Mouse (Mus musculus): ENCODE measurements around the gene Spa17. TPM values are rescaled to one million over a fixed set of nuclear protein-coding genes. Genes with fewer than 3 reads are reported as not detected.

Gene Spa17
- polyA plus RNA-seq, 1 experiment from 2014 or later = 16.7 TPM

- H3K27me3 ChIP-seq (ENCODE audit: control insufficient read depth, insufficient read depth, low read length) = no peaks in the 10 kb centered on the region
- H3K4me1 ChIP-seq (replicated peaks; ENCODE audit: control insufficient read depth, insufficient read depth, low read length) = no peaks in the 10 kb centered on the region
- H3K4me2 ChIP-seq (ENCODE audit: low read depth, low read length, severe bottlenecking) = no peak overlapping the region
- H3K27ac ChIP-seq (ENCODE audit: low read depth, low read length) = no peak overlapping the region
- no peaks in the 10 kb centered on the region for H3K9me3 ChIP-seq (ENCODE audit: control insufficient read depth, low read length)
- no peak overlapping the region for H3K9ac ChIP-seq (ENCODE audit: low read length)
- 89% methylated on average over 3 of the region's 3 CpGs for WGBS
- DNase-seq (ENCODE audit: low spot score) = no peak
- no peak for ATAC-seq (replicated peaks; ENCODE audit: low FRiP score)
- H3K4me3 ChIP-seq (ENCODE audit: low read depth, low read length) = no peak overlapping the region
- H3K36me3 ChIP-seq (ENCODE audit: control insufficient read depth, insufficient read depth, low read length) = peaks cover 10% of the 10 kb centered on the region; the same call in 1 of the 2 replicates
Measured at GRCm38 (mm10) chr9:37646246-37646645, 32.7 kb upstream of the Spa17 start.

DNA sequence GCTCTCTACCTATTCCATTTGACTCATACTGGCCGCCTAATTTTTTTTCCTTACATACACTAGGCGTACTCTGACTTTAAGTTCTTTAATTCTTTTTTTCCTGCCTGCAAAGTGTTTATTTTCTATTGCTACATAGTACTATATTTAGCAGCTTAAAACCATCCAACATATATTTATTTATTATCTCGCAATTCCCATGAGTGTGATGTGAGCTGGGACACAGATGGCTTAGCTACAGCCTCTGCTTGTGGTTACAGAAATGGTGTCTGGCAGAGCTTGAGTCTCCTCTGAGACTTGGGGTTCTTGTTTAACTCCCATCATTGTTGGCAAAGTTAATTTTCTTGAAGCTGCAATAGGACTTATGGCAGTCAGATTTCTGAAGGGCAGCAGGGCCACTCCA lies 25.2 kb upstream of the Spa17 start:
- 81% methylated on average over 3 of the region's 3 CpGs for WGBS
- no peak overlapping the region for H3K27ac ChIP-seq (ENCODE audit: low read depth, low read length)

GRCm38 (mm10) chr9:37636800-37637542 lies 23.4 kb upstream of the Spa17 start:
- WGBS = 79% methylated on average over 6 of the region's 6 CpGs
- ATAC-seq (replicated peaks; ENCODE audit: low FRiP score) = no peak

More for the DNA sequence above, 25.2 kb upstream of the Spa17 start:
- H3K27me3 ChIP-seq (ENCODE audit: control insufficient read depth, insufficient read depth, low read length) = no peaks in the 10 kb centered on the region
- ATAC-seq (replicated peaks; ENCODE audit: low FRiP score) = no peak
- no peaks in the 10 kb centered on the region for H3K4me1 ChIP-seq (replicated peaks; ENCODE audit: control insufficient read depth, insufficient read depth, low read length)
- no peak for DNase-seq (ENCODE audit: low spot score)
- H3K4me3 ChIP-seq (ENCODE audit: low read depth, low read length) = no peak overlapping the region
- H3K9ac ChIP-seq (ENCODE audit: low read length) = no peak overlapping the region
- no peak overlapping the region for H3K4me2 ChIP-seq (ENCODE audit: low read depth, low read length, severe bottlenecking)
- H3K9me3 ChIP-seq (ENCODE audit: control insufficient read depth, low read length) = no peaks in the 10 kb centered on the region
- H3K36me3 ChIP-seq (ENCODE audit: control insufficient read depth, insufficient read depth, low read length) = no peaks in the 10 kb centered on the region

DNA sequence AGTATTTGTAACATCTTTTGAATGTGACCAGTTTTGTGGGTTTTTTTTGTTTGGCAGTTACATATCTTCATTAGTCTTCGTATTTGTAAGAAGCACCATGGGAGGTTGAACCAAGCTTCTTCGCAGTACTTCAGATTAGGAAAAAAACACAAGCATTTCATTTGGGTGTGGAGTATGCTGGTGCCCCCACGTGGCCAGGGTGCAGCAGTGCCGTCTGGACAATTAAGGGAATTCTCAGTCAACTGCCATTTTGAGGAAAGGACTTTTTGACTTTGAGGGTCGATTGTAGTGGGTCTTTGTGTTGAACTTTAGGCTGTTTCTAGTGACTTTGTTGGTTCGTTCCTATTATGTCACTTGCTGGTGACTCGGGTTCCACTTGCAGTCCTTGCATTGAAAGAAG lies 22.8 kb upstream of the Spa17 start:
- H3K4me2 ChIP-seq (ENCODE audit: low read depth, low read length, severe bottlenecking) = no peak overlapping the region
- DNase-seq (ENCODE audit: low spot score) (peak; percentile 74), ATAC-seq (replicated peaks; ENCODE audit: low FRiP score) (no peak)
- H3K4me1 ChIP-seq (replicated peaks; ENCODE audit: control insufficient read depth, insufficient read depth, low read length) = no peaks in the 10 kb centered on the region
- H3K4me3 ChIP-seq (ENCODE audit: low read depth, low read length) = no peak overlapping the region
- 17% methylated on average over 7 of the region's 7 CpGs for WGBS
- no peaks in the 10 kb centered on the region for H3K27me3 ChIP-seq (ENCODE audit: control insufficient read depth, insufficient read depth, low read length)
- no peaks in the 10 kb centered on the region for H3K36me3 ChIP-seq (ENCODE audit: control insufficient read depth, insufficient read depth, low read length)
- H3K27ac ChIP-seq (ENCODE audit: low read depth, low read length) = no peak overlapping the region
- no peak overlapping the region for H3K9ac ChIP-seq (ENCODE audit: low read length)
- H3K9me3 ChIP-seq (ENCODE audit: control insufficient read depth, low read length) = no peaks in the 10 kb centered on the region

More at GRCm38 (mm10) chr9:37636800-37637542, 23.4 kb upstream of the Spa17 start:
- Histone ChIP-seq H3K4me2 (ENCODE audit: low read depth, low read length, severe bottlenecking) (no peak overlapping the region), H3K36me3 (ENCODE audit: control insufficient read depth, insufficient read depth, low read length) (no peaks in the 10 kb centered on the region), H3K27me3 (ENCODE audit: control insufficient read depth, insufficient read depth, low read length) (no peaks in the 10 kb centered on the region), H3K27ac (ENCODE audit: low read depth, low read length) (no peak overlapping the region), H3K9ac (ENCODE audit: low read length) (no peak overlapping the region), H3K4me1 (replicated peaks; ENCODE audit: control insufficient read depth, insufficient read depth, low read length) (no peaks in the 10 kb centered on the region), H3K9me3 (ENCODE audit: control insufficient read depth, low read length) (no peaks in the 10 kb centered on the region), H3K4me3 (ENCODE audit: low read depth, low read length) (no peak overlapping the region)
- no peak for DNase-seq (ENCODE audit: low spot score)

DNA sequence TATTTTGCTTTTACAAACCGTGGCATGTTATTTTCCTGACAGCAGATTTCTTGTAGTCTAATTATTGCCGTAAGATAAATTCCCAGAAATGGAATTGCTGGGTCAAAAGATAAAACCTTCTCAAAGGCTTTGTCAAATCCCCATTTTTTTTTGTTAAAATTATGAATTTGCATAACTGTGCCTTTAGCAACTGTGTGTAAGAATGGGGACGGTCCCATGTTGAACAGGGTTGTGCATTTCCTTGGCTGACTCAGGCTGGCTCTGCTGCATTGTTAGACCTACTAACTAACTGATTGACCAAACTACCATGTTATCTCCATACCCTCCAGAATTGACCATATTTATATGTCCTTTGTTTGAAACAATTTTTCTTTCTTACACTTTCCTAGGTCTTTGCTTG lies 20.7 kb upstream of the Spa17 start:
- H3K36me3 ChIP-seq (ENCODE audit: control insufficient read depth, insufficient read depth, low read length) = no peaks in the 10 kb centered on the region
- H3K9me3 ChIP-seq (ENCODE audit: control insufficient read depth, low read length) = no peaks in the 10 kb centered on the region
- no peak overlapping the region for H3K4me3 ChIP-seq (ENCODE audit: low read depth, low read length)
- no peaks in the 10 kb centered on the region for H3K27me3 ChIP-seq (ENCODE audit: control insufficient read depth, insufficient read depth, low read length)
- ATAC-seq (replicated peaks; ENCODE audit: low FRiP score) (no peak), DNase-seq (ENCODE audit: low spot score) (no peak)
- no peak overlapping the region for H3K4me2 ChIP-seq (ENCODE audit: low read depth, low read length, severe bottlenecking)
- no peak overlapping the region for H3K27ac ChIP-seq (ENCODE audit: low read depth, low read length)
- 93% methylated on average over 3 of the region's 3 CpGs for WGBS
- no peak overlapping the region for H3K9ac ChIP-seq (ENCODE audit: low read length)
- H3K4me1 ChIP-seq (replicated peaks; ENCODE audit: control insufficient read depth, insufficient read depth, low read length) = no peaks in the 10 kb centered on the region

- ATAC-seq (replicated peaks; ENCODE audit: low FRiP score) = no peak
- 88% methylated on average over 2 of the region's 2 CpGs for WGBS
- H3K9me3 ChIP-seq (ENCODE audit: control insufficient read depth, low read length) = no peaks in the 10 kb centered on the region
- H3K27ac ChIP-seq (ENCODE audit: low read depth, low read length) = no peak overlapping the region
- no peak overlapping the region for H3K4me3 ChIP-seq (ENCODE audit: low read depth, low read length)
- H3K27me3 ChIP-seq (ENCODE audit: control insufficient read depth, insufficient read depth, low read length) = no peaks in the 10 kb centered on the region
- peaks cover 2% of the 10 kb centered on the region; the same call in 1 of the 2 replicates for H3K4me1 ChIP-seq (replicated peaks; ENCODE audit: control insufficient read depth, insufficient read depth, low read length)
- no peak overlapping the region for H3K4me2 ChIP-seq (ENCODE audit: low read depth, low read length, severe bottlenecking)
- DNase-seq (ENCODE audit: low spot score) = no peak
- no peak overlapping the region for H3K9ac ChIP-seq (ENCODE audit: low read length)
- H3K36me3 ChIP-seq (ENCODE audit: control insufficient read depth, insufficient read depth, low read length) = no peaks in the 10 kb centered on the region
Measured at GRCm38 (mm10) chr9:37632305-37632704, 18.8 kb upstream of the Spa17 start.

GRCm38 (mm10) chr9:37629941-37630340 lies 16.4 kb upstream of the Spa17 start:
- no peak for ATAC-seq (replicated peaks; ENCODE audit: low FRiP score)
- WGBS = 94% methylated on average over 2 of the region's 2 CpGs

DNA sequence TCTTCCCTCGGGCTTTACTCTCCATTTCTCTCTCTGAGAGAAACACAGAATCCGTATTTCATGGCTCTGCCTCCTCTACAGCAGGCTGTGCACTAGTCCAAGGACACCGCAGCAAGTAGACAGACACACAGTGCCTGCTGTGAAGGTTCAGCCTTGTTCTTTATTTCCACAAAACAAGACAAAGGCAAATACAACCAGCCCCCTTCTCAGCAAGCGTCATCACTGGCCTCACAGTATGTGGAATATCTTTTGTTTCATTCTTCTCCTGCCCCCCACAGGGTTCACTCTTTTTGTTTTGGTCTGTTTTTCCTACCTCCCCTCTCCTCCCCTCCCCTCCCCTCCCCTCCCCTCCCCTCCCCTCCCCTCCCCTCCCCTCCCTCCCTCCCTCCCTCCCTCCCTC lies 15.1 kb upstream of the Spa17 start:
- no peaks in the 10 kb centered on the region for H3K9me3 ChIP-seq (ENCODE audit: control insufficient read depth, low read length)
- no peak for DNase-seq (ENCODE audit: low spot score)
- 39% methylated on average over 4 of the region's 4 CpGs for WGBS

More at GRCm38 (mm10) chr9:37629941-37630340, 16.4 kb upstream of the Spa17 start:
- no peaks in the 10 kb centered on the region for H3K27me3 ChIP-seq (ENCODE audit: control insufficient read depth, insufficient read depth, low read length)
- peaks cover 6% of the 10 kb centered on the region for H3K4me1 ChIP-seq (replicated peaks; ENCODE audit: control insufficient read depth, insufficient read depth, low read length)
- no peaks in the 10 kb centered on the region for H3K36me3 ChIP-seq (ENCODE audit: control insufficient read depth, insufficient read depth, low read length)
- no peak overlapping the region for H3K4me2 ChIP-seq (ENCODE audit: low read depth, low read length, severe bottlenecking)
- H3K4me3 ChIP-seq (ENCODE audit: low read depth, low read length) = no peak overlapping the region
- no peaks in the 10 kb centered on the region for H3K9me3 ChIP-seq (ENCODE audit: control insufficient read depth, low read length)
- H3K27ac ChIP-seq (ENCODE audit: low read depth, low read length) = no peak overlapping the region
- no peak overlapping the region for H3K9ac ChIP-seq (ENCODE audit: low read length)
- no peak for DNase-seq (ENCODE audit: low spot score)

GRCm38 (mm10) chr9:37627263-37627662 lies 13.7 kb upstream of the Spa17 start:
- DNase-seq (ENCODE audit: low spot score) (no peak), ATAC-seq (replicated peaks; ENCODE audit: low FRiP score) (no peak)
- Histone ChIP-seq H3K36me3 (ENCODE audit: control insufficient read depth, insufficient read depth, low read length) (no peaks in the 10 kb centered on the region), H3K4me1 (replicated peaks; ENCODE audit: control insufficient read depth, insufficient read depth, low read length) (peaks cover 6% of the 10 kb centered on the region), H3K4me2 (ENCODE audit: low read depth, low read length, severe bottlenecking) (no peak overlapping the region), H3K4me3 (ENCODE audit: low read depth, low read length) (no peak overlapping the region), H3K9ac (ENCODE audit: low read length) (no peak overlapping the region), H3K27ac (ENCODE audit: low read depth, low read length) (no peak overlapping the region), H3K27me3 (ENCODE audit: control insufficient read depth, insufficient read depth, low read length) (no peaks in the 10 kb centered on the region), H3K9me3 (ENCODE audit: control insufficient read depth, low read length) (no peaks in the 10 kb centered on the region)
- WGBS = 96% methylated on average over 1 of the region's 1 CpGs

More for the DNA sequence above, 15.1 kb upstream of the Spa17 start:
- peaks cover 6% of the 10 kb centered on the region for H3K4me1 ChIP-seq (replicated peaks; ENCODE audit: control insufficient read depth, insufficient read depth, low read length)
- H3K36me3 ChIP-seq (ENCODE audit: control insufficient read depth, insufficient read depth, low read length) = no peaks in the 10 kb centered on the region
- no peak overlapping the region for H3K9ac ChIP-seq (ENCODE audit: low read length)
- no peak overlapping the region for H3K4me2 ChIP-seq (ENCODE audit: low read depth, low read length, severe bottlenecking)
- no peak for ATAC-seq (replicated peaks; ENCODE audit: low FRiP score)
- no peak overlapping the region for H3K4me3 ChIP-seq (ENCODE audit: low read depth, low read length)
- no peak overlapping the region for H3K27ac ChIP-seq (ENCODE audit: low read depth, low read length)
- no peaks in the 10 kb centered on the region for H3K27me3 ChIP-seq (ENCODE audit: control insufficient read depth, insufficient read depth, low read length)

Data from forebrain, embryonic 11.5 days (tissue).